Mouse (Mus musculus) liver, embryonic 11.5 days (tissue): ENCODE measurements around the gene Cmtm7. TPM values are rescaled to one million over a fixed set of nuclear protein-coding genes. Genes with fewer than 3 reads are reported as not detected.

Source experiments
- ATAC-seq: fragments of 200-750 bp; cut with Nextera tagmentation; replicated peaks from 2 replicates; pipeline ENCODE4 v1.8.0; 2017; ENCODE audit warnings: moderate number of reproducible peaks, mild to moderate bottlenecking, moderate TSS enrichment, moderate library complexity; ENCODE audit not compliant: low FRiP score
- DNase-seq: peaks from one replicate; pipeline ENCODE4 v3.0.0-alpha.2; 2017; ENCODE audit warnings: low spot score
- H3K27ac ChIP-seq: fragments of 300-500 bp; sonication (generic); 2 replicates; pipeline ENCODE4 v1.5.1; 2014; ENCODE audit warnings: mild to moderate bottlenecking, low read depth, low read length, control low read depth
- H3K27me3 ChIP-seq: fragments of 300-500 bp; sonication (generic); replicated peaks from 2 replicates; pipeline ENCODE4 v1.6.1; 2014; ENCODE audit warnings: low read length, mixed read lengths; ENCODE audit not compliant: control insufficient read depth, insufficient read depth
- H3K36me3 ChIP-seq: fragments of 300-500 bp; sonication (generic); 2 replicates; pipeline ENCODE4 v1.6.1; 2014; ENCODE audit warnings: mild to moderate bottlenecking, low read length, moderate library complexity, mixed read lengths; ENCODE audit not compliant: control insufficient read depth, insufficient read depth
- H3K4me1 ChIP-seq: fragments of 300-500 bp; sonication (generic); replicated peaks from 2 replicates; pipeline ENCODE4 v1.6.1; 2014; ENCODE audit warnings: low read length, mixed read lengths; ENCODE audit not compliant: control insufficient read depth, insufficient read depth
- H3K4me2 ChIP-seq: fragments of 300-500 bp; sonication (generic); 2 replicates; pipeline ENCODE4 v1.6.1; 2014; ENCODE audit warnings: mild to moderate bottlenecking, control low read depth, moderate library complexity
- H3K4me3 ChIP-seq: fragments of 300-500 bp; sonication (generic); 2 replicates; pipeline ENCODE4 v1.5.1; 2014; ENCODE audit warnings: low read depth, low read length, control low read depth
- H3K9ac ChIP-seq: fragments of 300-500 bp; sonication (generic); 2 replicates; pipeline ENCODE4 v1.6.1; 2014; ENCODE audit warnings: low read depth, low read length, control low read depth
- H3K9me3 ChIP-seq: fragments of 300-500 bp; sonication (generic); 2 replicates; pipeline ENCODE4 v1.6.1; 2016; ENCODE audit warnings: low read length, inconsistent platforms, mixed read lengths; ENCODE audit not compliant: control insufficient read depth
- WGBS: fragments of 180-500 bp; shearing (Covaris S2); extraction: QIAGEN DNeasy Blood & Tissue Kit; methylation state at CpG from one replicate; pipeline ENCODE4 v1.1.7; 2014; 5-methylcytosine and 5-hydroxymethylcytosine counted together
- polyA plus RNA-seq: library from polyadenylated mRNA; unstranded; fragments of >200 nt; fragmentation: Nextera tagmentation; extraction: Ambion mirVana; gene quantifications from 2 replicates; pipeline ENCODE4 v1.2.1, GENCODE M21; 2014

The Cmtm7 gene
- polyA plus RNA-seq, 1 experiment from 2014 or later, result 99.4 TPM

- H3K4me2 ChIP-seq, result no peak overlapping the region
- H3K27me3 ChIP-seq, result no peaks in the 10 kb centered on the region
- H3K4me1 ChIP-seq, result peaks cover 4% of the 10 kb centered on the region; the same call in 1 of the 2 replicates
- H3K9ac ChIP-seq, result no peak overlapping the region
- H3K27ac ChIP-seq, result no peak overlapping the region
- ATAC-seq (no peak), DNase-seq (no peak)
- WGBS, result 56% methylated on average over 7 of the region's 7 CpGs
- no peak overlapping the region for H3K4me3 ChIP-seq
- no peaks in the 10 kb centered on the region for H3K9me3 ChIP-seq
- no peaks in the 10 kb centered on the region for H3K36me3 ChIP-seq
These were observed 7.9 kb upstream of the Cmtm7 start for GRCm38 (mm10) chr9:114789557-114789956.

- Histone ChIP-seq H3K36me3 (no peaks in the 10 kb centered on the region), H3K27me3 (no peaks in the 10 kb centered on the region), H3K4me3 (no peak overlapping the region), H3K27ac (no peak overlapping the region), H3K4me2 (no peak overlapping the region), H3K9ac (no peak overlapping the region), H3K9me3 (no peaks in the 10 kb centered on the region), H3K4me1 (peaks cover 4% of the 10 kb centered on the region; the same call in 1 of the 2 replicates)
- 60% methylated on average over 8 of the region's 8 CpGs for WGBS
- DNase-seq, result no peak
- ATAC-seq, result no peak
These were observed 7.0 kb upstream of the Cmtm7 start for GRCm38 (mm10) chr9:114788697-114789096.

DNA sequence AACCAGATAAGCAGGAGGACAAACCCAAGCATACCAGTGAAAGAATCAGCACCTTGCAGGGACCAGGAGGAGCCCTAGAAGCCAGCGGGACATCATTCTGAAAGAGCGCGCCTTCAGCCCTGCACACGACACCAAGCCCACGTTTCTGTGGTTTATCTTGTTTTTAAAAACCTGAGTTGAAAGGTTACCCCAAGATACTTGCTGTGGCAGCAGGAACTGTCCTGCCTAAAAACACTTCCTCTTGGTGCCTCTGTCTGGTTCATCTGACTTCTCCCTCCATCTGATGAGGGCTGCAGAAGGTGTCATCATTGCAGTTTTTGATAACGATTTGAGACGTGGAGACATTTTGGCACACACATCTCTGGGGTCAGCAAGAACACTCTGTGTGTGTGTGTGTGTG is 6.1 kb upstream of the Cmtm7 start:
- no peaks in the 10 kb centered on the region for H3K36me3 ChIP-seq
- H3K27me3 ChIP-seq, result no peaks in the 10 kb centered on the region
- no peak for ATAC-seq
- no peak overlapping the region for H3K4me3 ChIP-seq
- no peak overlapping the region for H3K27ac ChIP-seq
- H3K9me3 ChIP-seq, result no peaks in the 10 kb centered on the region
- H3K9ac ChIP-seq, result no peak overlapping the region
- no peak overlapping the region for H3K4me2 ChIP-seq
- 46% methylated on average over 7 of the region's 7 CpGs for WGBS
- DNase-seq, result no peak
- H3K4me1 ChIP-seq, result peaks cover 4% of the 10 kb centered on the region; the same call in 1 of the 2 replicates

- ATAC-seq, result no peak
- Histone ChIP-seq H3K27me3 (no peaks in the 10 kb centered on the region), H3K27ac (no peak overlapping the region)
These were observed 5.5 kb upstream of the Cmtm7 start for GRCm38 (mm10) chr9:114787134-114787533.

DNA sequence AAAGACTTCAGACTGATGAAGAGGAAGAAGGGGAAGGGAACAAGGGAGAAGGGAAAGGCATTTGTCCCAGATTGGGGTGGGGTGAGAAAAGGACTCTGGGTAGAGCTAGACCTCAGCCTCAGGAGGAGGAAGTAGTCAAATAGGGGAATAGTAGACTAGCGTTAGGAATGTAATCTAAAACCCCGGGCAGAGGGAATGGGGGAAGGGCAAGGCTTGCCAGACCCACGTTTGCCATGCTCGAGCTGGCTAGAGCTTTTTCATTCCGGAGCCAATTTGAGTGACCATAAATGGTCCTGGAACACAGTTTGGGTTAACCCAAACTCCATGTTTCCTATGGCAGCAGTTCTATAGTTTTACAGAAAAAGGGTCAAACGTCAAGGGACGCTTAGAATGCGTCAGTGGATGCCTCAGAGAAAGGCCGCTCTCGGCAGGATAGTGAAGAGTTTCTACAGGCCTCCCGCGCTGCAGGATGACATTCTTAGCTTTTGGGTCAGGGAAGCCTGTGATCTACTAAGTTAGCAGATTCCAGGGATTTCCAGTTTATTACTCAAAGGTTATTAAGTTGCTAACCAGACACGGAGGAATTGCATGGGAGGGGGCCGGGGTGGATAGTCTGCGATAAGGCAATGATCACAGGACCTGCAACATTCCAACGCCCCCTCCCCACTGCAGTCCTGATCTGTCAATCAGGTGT is 3.9 kb upstream of the Cmtm7 start:
- ATAC-seq (no peak), DNase-seq (no peak)
- Histone ChIP-seq H3K36me3 (no peaks in the 10 kb centered on the region), H3K27ac (no peak overlapping the region), H3K4me3 (no peak overlapping the region), H3K9me3 (no peaks in the 10 kb centered on the region), H3K4me2 (no peak overlapping the region; the same call in 1 of the 2 replicates), H3K27me3 (no peaks in the 10 kb centered on the region), H3K4me1 (peaks cover 6% of the 10 kb centered on the region), H3K9ac (no peak overlapping the region)
- WGBS, result 20% methylated on average over 16 of the region's 16 CpGs

More at GRCm38 (mm10) chr9:114787134-114787533, 5.5 kb upstream of the Cmtm7 start:
- Histone ChIP-seq H3K4me2 (no peak overlapping the region), H3K4me1 (peaks cover 4% of the 10 kb centered on the region; the same call in 1 of the 2 replicates), H3K36me3 (no peaks in the 10 kb centered on the region), H3K9ac (no peak overlapping the region), H3K4me3 (no peak overlapping the region), H3K9me3 (no peaks in the 10 kb centered on the region)
- 89% methylated on average over 5 of the region's 5 CpGs for WGBS
- no peak for DNase-seq

DNA sequence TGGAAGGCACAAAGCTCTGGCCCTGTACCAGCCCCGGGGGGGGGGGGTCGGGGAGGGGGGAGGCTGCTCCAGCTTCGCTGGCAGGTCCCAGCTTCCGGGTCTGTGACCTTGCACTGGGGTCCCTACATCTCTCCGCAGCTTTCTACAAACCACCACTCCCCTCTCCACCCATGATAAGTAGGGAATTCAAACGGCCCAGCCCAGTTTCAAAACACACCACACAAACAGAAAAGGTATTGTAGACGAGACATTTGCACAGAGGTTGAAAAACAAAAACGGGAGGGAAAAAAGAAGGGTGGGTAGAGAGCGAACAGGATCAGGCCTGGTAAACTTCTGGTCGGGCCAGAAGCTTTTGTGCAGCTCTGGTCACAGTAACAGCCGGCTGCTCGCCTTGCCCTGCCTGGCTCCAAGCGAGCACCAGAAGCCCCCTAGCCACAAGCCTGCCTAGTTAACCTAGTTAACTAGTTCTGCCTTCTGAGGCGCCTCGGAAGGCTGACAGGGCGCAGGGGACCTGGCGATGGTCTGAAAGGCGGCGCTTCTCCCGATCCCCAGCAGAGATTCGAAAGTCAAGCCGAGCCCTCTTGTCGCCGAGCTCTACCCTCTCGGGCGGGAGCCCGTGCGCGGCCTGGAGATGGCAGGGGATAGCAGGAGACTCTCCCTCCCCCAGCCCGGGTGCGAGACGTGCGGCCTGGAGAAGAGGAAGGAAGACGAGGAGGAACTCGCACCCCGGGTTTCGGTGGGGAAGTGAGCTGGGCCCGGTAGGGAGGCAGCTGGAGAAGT is 720 bp downstream of the Cmtm7 start:
- Histone ChIP-seq H3K9me3 (no peaks in the 10 kb centered on the region), H3K9ac (peak overlapping the region; percentile 75), H3K4me1 (peaks cover 21% of the 10 kb centered on the region), H3K27ac (peak overlapping the region; percentile 81), H3K4me3 (peak overlapping the region; percentile 71), H3K36me3 (no peaks in the 10 kb centered on the region), H3K4me2 (peak overlapping the region; percentile 98), H3K27me3 (no peaks in the 10 kb centered on the region)
- ATAC-seq (peak; percentile 57), DNase-seq (peak; percentile 80)
- whole genome bisulfite sequencing, result under 1% methylated on average over 38 of the region's 38 CpGs

- peak overlapping the region; percentile 71 for H3K4me3 ChIP-seq
- peak overlapping the region; percentile 98 for H3K4me2 ChIP-seq
- no peaks in the 10 kb centered on the region for H3K27me3 ChIP-seq
- no peaks in the 10 kb centered on the region for H3K9me3 ChIP-seq
- ATAC-seq (no peak), DNase-seq (peak; percentile 54)
- WGBS, result 13% methylated on average over 23 of the region's 23 CpGs
- H3K9ac ChIP-seq, result peak overlapping the region; percentile 75; the same call in 1 of the 2 replicates
- H3K27ac ChIP-seq, result peak overlapping the region; percentile 81; the same call in 1 of the 2 replicates
- H3K36me3 ChIP-seq, result no peaks in the 10 kb centered on the region
- peaks cover 23% of the 10 kb centered on the region for H3K4me1 ChIP-seq
These were observed 1.5 kb downstream of the Cmtm7 start for GRCm38 (mm10) chr9:114779984-114780745.

DNA sequence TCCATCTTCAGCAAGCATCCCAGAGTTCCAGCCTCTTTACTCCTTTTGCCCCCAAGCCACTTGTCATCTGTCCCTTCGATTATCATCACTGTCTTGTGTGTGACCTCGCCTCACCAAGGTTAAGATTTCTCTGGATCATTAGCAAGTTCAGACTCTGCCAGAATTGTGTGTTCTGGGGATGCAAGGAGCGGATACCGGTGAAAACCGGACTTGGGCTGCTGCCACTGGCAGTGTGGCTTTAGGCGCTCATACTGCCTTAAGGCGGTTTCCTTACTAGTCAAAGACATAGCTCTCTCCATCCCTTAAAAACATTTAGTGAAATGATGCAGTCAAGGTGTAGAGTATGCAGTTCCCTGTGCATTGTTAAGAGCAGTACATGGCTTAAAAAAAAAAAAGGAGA is 2.8 kb downstream of the Cmtm7 start:
- H3K4me2 ChIP-seq, result peak overlapping the region; percentile 98; the same call in 1 of the 2 replicates
- H3K27ac ChIP-seq, result no peak overlapping the region
- H3K4me3 ChIP-seq, result no peak overlapping the region
- DNase-seq, result no peak
- H3K36me3 ChIP-seq, result no peaks in the 10 kb centered on the region
- ATAC-seq, result no peak
- H3K27me3 ChIP-seq, result no peaks in the 10 kb centered on the region
- no peak overlapping the region for H3K9ac ChIP-seq
- no peaks in the 10 kb centered on the region for H3K9me3 ChIP-seq
- peaks cover 26% of the 10 kb centered on the region for H3K4me1 ChIP-seq
- WGBS, result 84% methylated on average over 7 of the region's 7 CpGs
